Mouse (Mus musculus) neural tube, embryonic 14.5 days (tissue): Measurements from ENCODE around the gene Cxcl10. TPM values are rescaled to one million over a fixed set of nuclear protein-coding genes. Genes with fewer than 3 reads are reported as not detected.

Experiments used
- ATAC-seq: fragments of 200-750 bp; cut with Nextera tagmentation; 2 replicates; pipeline ENCODE4 v1.8.0; 2017; ENCODE audit warnings: low read depth, mild to moderate bottlenecking, moderate TSS enrichment, moderate library complexity
- H3K27ac ChIP-seq: fragments of 300-500 bp; sonication (generic); 2 replicates; pipeline ENCODE4 v1.5.1; 2014; ENCODE audit warnings: low read depth, mild to moderate bottlenecking, control low read depth, low read length, moderate library complexity, mixed read lengths
- H3K27me3 ChIP-seq: fragments of 300-500 bp; sonication (generic); 2 replicates; pipeline ENCODE4 v1.6.1; 2014; ENCODE audit warnings: low read length; ENCODE audit not compliant: control insufficient read depth, insufficient read depth
- H3K36me3 ChIP-seq: fragments of 300-500 bp; sonication (generic); 2 replicates; pipeline ENCODE4 v1.6.1; 2014; ENCODE audit warnings: low read length, mixed read lengths; ENCODE audit not compliant: control insufficient read depth, insufficient read depth
- H3K4me1 ChIP-seq: fragments of 300-500 bp; sonication (generic); 2 replicates; pipeline ENCODE4 v1.6.1; 2014; ENCODE audit warnings: low read length; ENCODE audit not compliant: control insufficient read depth, insufficient read depth
- H3K4me2 ChIP-seq: fragments of 300-500 bp; sonication (generic); 2 replicates; pipeline ENCODE4 v1.6.1; 2014; ENCODE audit warnings: mild to moderate bottlenecking, low read depth, low read length, control low read depth
- H3K4me3 ChIP-seq: fragments of 300-500 bp; sonication (generic); 2 replicates; pipeline ENCODE4 v1.5.1; 2014; ENCODE audit warnings: low read depth, low read length, control low read depth, mixed read lengths
- H3K9ac ChIP-seq: fragments of 300-500 bp; sonication (generic); replicated peaks from 2 replicates; pipeline ENCODE4 v1.6.1; 2014; ENCODE audit warnings: low read depth, mild to moderate bottlenecking, control low read depth, low read length, mixed read lengths
- H3K9me3 ChIP-seq: fragments of 300-500 bp; sonication (generic); 2 replicates; pipeline ENCODE4 v1.6.1; 2016; ENCODE audit warnings: low read length; ENCODE audit not compliant: control insufficient read depth
- WGBS: fragments of 180-500 bp; shearing (Covaris S2); extraction: QIAGEN DNeasy Blood & Tissue Kit; methylation state at CpG from one replicate; pipeline ENCODE4 v1.1.7; 2014; 5-methylcytosine and 5-hydroxymethylcytosine counted together
- polyA plus RNA-seq: library from polyadenylated mRNA; unstranded; fragments of >200 nt; fragmentation: Nextera tagmentation; extraction: Ambion mirVana; gene quantifications from 2 replicates; pipeline ENCODE4 v1.2.1, GENCODE M21; 2014

Cxcl10 gene
- polyA plus RNA-seq, 1 experiment from 2014 or later = not detected

DNA sequence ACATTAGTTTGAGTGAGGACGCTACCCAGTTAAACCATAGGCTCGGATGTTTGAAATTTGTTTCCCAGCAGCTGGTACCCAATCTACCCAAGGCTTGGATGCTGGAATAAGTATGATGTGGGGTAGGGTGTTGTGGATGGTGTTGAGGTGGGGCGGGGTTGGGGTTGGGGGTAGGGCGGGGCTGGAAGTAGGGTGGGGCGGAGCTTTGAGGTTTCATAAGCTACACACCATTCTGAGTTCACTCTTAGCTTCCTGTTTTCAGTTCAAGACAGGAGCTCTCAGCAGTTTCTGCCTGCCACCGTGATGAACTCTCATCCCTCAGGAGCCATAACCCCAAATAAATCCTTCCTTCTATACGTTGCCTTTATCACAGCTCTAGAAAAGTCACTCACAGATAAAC lies 30.6 kb downstream of the Cxcl10 start:
- Histone ChIP-seq H3K4me3 (no peak overlapping the region), H3K27ac (no peak overlapping the region), H3K9me3 (no peaks in the 10 kb centered on the region), H3K4me1 (no peaks in the 10 kb centered on the region), H3K9ac (no peak overlapping the region), H3K36me3 (no peaks in the 10 kb centered on the region), H3K27me3 (no peaks in the 10 kb centered on the region), H3K4me2 (no peak overlapping the region)
- WGBS = 86% methylated on average over 7 of the region's 7 CpGs
- no peak for ATAC-seq

DNA sequence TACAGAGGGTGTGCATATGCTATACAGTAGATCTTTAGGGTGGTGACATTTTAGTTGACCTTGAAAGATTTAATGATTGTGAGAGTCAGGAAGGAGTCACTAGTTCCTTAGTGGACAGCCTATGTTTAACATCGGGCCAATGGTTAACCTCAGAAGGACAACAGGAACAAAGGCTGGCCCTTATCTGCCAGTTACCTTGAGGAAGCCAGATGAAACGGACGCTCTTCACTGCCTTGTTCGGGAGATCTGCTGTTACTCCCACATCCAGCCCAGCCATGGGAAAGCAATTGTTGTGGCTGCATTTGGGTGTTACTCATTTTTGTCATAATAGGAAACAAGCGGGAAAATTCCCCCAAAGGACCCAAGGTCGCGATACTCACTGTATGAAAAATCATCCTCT lies 34.9 kb downstream of the Cxcl10 start:
- WGBS = 80% methylated on average over 7 of the region's 7 CpGs
- Histone ChIP-seq H3K4me3 (no peak overlapping the region), H3K4me2 (no peak overlapping the region), H3K36me3 (no peaks in the 10 kb centered on the region), H3K9ac (no peak overlapping the region), H3K4me1 (no peaks in the 10 kb centered on the region; the same call in 1 of the 2 replicates), H3K27me3 (no peaks in the 10 kb centered on the region; the same call in 1 of the 2 replicates), H3K27ac (no peak overlapping the region), H3K9me3 (no peaks in the 10 kb centered on the region)
- no peak for ATAC-seq

- Histone ChIP-seq H3K27ac (no peak overlapping the region), H3K36me3 (no peaks in the 10 kb centered on the region), H3K4me2 (no peak overlapping the region), H3K4me3 (no peak overlapping the region), H3K27me3 (no peaks in the 10 kb centered on the region; the same call in 1 of the 2 replicates), H3K4me1 (no peaks in the 10 kb centered on the region; the same call in 1 of the 2 replicates), H3K9ac (no peak overlapping the region), H3K9me3 (no peaks in the 10 kb centered on the region)
- WGBS = 15% methylated on average over 13 of the region's 13 CpGs
- no peak for ATAC-seq
These were observed 36.5 kb downstream of the Cxcl10 start for GRCm38 (mm10) chr5:92312046-92312715.

DNA sequence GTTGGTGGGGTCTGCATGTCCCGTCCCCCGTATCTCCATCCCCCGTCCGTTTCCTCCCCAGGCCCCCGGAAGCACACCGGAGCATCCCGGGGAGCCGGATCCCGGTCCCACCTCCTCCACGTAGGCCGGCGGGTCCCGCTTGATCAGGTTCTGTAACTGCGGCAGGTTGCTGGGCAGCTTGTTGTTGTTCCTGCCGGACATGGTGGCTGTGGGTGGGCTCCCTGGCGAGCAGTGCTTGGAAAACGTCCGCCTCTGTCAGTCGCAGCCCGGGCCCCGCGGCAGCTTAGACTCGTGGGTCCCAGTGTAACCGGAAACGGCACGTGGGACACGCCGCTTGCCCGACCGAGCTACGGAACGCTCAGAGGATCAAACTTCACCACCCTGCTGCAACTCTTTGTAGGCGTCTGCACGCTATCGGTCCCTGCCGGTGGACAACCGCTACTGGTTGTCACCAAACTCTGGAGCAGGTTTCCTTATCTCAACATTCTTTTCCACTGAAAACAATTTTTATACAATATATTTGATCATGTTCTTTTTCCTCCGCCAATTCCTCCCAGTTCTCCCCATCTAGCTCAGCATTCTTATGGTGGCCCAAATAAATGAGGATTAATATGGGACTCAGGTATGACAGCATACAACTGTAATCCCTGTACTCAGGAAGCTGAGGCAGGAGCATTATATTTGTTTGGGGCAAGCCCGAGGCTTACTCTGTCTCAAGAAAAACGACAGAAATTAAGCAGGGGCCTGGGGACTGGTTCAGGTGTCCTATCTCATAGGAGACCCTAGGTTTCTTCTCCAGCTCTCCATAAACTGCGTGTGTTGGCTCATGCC lies 38.8 kb downstream of the Cxcl10 start, which contains the start of gene Sdad1:
Gene Sdad1, minus strand, starts transcription at position 799 of the 831 bp plus-strand sequence.
- H3K36me3 ChIP-seq = peaks cover 3% of the 10 kb centered on the region
- 3% methylated on average over 41 of the region's 41 CpGs for WGBS
- H3K4me3 ChIP-seq = peak within 1 kb of the TSS; percentile 78
- no peaks in the 10 kb centered on the region; the same call in 1 of the 2 replicates for H3K4me1 ChIP-seq
- peak within 1 kb of the TSS; percentile 70 for H3K4me2 ChIP-seq
- no peaks in the 10 kb centered on the region; the same call in 1 of the 2 replicates for H3K27me3 ChIP-seq
- H3K27ac ChIP-seq = no peak within 1 kb of the TSS
- H3K9me3 ChIP-seq = no peaks in the 10 kb centered on the region
- peak within 1 kb of the TSS; percentile 62 for H3K9ac ChIP-seq
- peak; percentile 97 for ATAC-seq

- H3K27ac ChIP-seq = no peak overlapping the region
- H3K4me2 ChIP-seq = no peak overlapping the region
- H3K9ac ChIP-seq = no peak overlapping the region
- no peaks in the 10 kb centered on the region; the same call in 1 of the 2 replicates for H3K27me3 ChIP-seq
- H3K4me1 ChIP-seq = no peaks in the 10 kb centered on the region; the same call in 1 of the 2 replicates
- H3K9me3 ChIP-seq = no peaks in the 10 kb centered on the region
- H3K36me3 ChIP-seq = peaks cover 42% of the 10 kb centered on the region
- no peak for ATAC-seq
- WGBS = 87% methylated on average over 3 of the region's 3 CpGs
- no peak overlapping the region for H3K4me3 ChIP-seq
These were observed 44.4 kb downstream of the Cxcl10 start for GRCm38 (mm10) chr5:92304291-92304690.

DNA sequence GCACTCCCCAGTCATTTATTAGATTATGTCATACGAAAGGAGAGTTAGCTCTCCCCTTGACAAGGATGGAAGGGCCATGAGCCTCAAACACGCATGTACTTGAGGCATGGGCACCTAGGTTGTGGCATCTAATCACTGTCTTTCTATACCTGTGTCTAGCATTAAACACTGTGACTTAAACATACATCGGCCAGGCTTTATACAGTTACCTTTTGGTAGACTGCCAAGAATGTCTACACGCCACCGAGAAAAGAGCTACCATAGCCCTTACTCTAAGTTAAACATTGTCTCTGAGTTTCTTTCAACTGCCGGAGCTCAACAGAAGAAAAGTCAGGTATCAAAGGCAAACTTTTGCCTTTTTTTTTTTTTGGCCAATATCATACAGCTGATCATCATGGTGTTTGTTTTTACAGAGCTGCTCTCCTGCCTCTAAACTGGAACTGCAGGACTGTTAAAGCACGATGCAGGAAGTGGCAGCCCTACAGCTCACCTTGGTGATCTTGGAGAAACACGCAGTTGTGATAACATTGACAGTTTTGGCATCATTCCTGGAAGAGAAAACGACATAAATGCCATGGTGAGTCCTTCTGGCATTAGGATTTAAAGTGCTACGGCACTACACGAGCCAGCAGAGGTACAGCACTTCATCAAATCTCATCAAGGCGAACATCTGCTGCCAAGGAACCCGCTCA lies 46.4 kb downstream of the Cxcl10 start:
- Histone ChIP-seq H3K4me3 (no peak overlapping the region), H3K27me3 (no peaks in the 10 kb centered on the region), H3K9me3 (no peaks in the 10 kb centered on the region), H3K4me2 (no peak overlapping the region), H3K27ac (no peak overlapping the region), H3K9ac (no peak overlapping the region), H3K36me3 (peaks cover 49% of the 10 kb centered on the region), H3K4me1 (no peaks in the 10 kb centered on the region)
- WGBS = 93% methylated on average over 13 of the region's 13 CpGs
- ATAC-seq = no peak

Other genes starting within 250 kb of the Cxcl10 start
- 31.7 and 36.3 TPM in 2 replicates for gene Uso1, start 211.0 kb downstream of the Cxcl10 start, polyA plus RNA-seq
- not detected in 2 replicates for gene U90926, start 133.5 kb downstream of the Cxcl10 start, polyA plus RNA-seq
- 0.21 and 0.99 TPM in 2 replicates for gene Ppef2, start 92.6 kb downstream of the Cxcl10 start, polyA plus RNA-seq
- 23.1 and 23.9 TPM in 2 replicates for gene Naaa, start 70.7 kb downstream of the Cxcl10 start, polyA plus RNA-seq
- 30.2 and 37.4 TPM in 2 replicates for gene Sdad1, start 38.4 kb downstream of the Cxcl10 start, polyA plus RNA-seq
- not detected in 2 replicates for gene Cxcl9, start 20.8 kb downstream of the Cxcl10 start, polyA plus RNA-seq
- 6.0 and 11.9 TPM in 2 replicates for gene Art3, start 17.1 kb downstream of the Cxcl10 start, polyA plus RNA-seq
- gene Nup54, start 86.3 kb upstream of the Cxcl10 start, polyA plus RNA-seq = 52.7 and 53.7 TPM in 2 replicates
- 16.2 and 17.6 TPM in 2 replicates for gene Scarb2, start 157.9 kb upstream of the Cxcl10 start, polyA plus RNA-seq
- 1.4 and 2.1 TPM in 2 replicates for gene Fam47e, start 206.2 kb upstream of the Cxcl10 start, polyA plus RNA-seq